Mouse (Mus musculus) G1E (cell line): ENCODE measurements around the gene Cspg4.

Experiments used
- CTCF ChIP-seq: IDR thresholded peaks from 2 replicates; pipeline ENCODE4 v1.5.1; 2012; ENCODE audit warnings: low read depth, low read length, inconsistent platforms, mixed read lengths
- GATA1 ChIP-seq: IDR thresholded peaks from 2 replicates; pipeline ENCODE4 v1.6.1; 2012; ENCODE audit warnings: borderline replicate concordance, low read length, inconsistent platforms, mixed read lengths
- GATA2 ChIP-seq: IDR thresholded peaks from 2 replicates; pipeline ENCODE4 v1.6.1; 2012; ENCODE audit warnings: low read depth, low read length, inconsistent platforms, borderline replicate concordance
- TAL1 ChIP-seq: conservative IDR thresholded peaks from 2 replicates; pipeline ENCODE4 v1.6.1; 2012; ENCODE audit warnings: low read depth, low read length, inconsistent platforms, mixed read lengths

DNA sequence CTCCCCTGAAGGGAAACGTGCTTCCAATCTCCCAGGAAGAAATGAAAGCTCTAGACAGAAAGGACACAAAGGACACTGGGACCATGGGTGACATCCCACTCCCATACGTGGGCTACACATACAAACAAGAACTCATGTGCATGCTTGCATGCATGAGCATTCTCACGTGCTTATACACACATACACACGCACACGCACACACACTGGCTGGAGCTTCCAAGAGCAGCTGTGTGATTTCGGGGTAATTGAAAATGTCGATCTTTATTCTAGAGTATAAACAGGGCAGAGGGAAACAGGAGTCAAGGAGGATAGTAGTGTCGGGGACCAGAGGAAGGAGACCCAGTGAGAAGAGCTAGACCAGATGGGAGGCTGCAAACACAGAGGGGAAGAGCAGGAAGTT lies 20.2 kb upstream of the Cspg4 start:
- TF ChIP-seq CTCF: no peak
- no peak for TF ChIP-seq GATA1
- TF ChIP-seq TAL1: no peak
- TF ChIP-seq GATA2: no peak
